Mouse (Mus musculus): ENCODE results near the gene Olfr1030. TPM values are rescaled to one million over a fixed set of nuclear protein-coding genes. Genes with fewer than 3 reads are reported as not detected.

The Olfr1030 gene
- not detected for polyA plus RNA-seq (2012; fragmentation: generic; extraction: Trizol)

DNA sequence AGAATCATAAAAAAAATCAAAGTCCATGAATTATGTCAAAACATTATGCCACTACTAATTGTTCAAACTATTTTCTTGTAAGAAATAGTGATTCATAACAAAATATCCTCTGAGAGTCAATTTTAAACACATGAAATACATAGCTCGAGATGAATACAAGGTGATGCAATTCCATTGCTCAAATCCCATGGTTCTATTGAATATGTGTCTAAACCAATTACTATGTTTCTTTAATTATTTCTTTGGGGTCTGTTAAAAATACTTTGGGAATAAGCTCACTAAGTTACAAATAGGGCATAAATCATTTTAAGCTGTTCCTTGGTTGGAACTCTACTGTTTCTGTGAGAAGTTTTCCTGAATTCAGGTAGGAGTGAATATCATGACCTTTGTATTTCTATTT, at the start of gene Olfr1030:
Gene Olfr1030, plus strand, starts transcription at position 301 of the 400 bp plus-strand sequence.

DNA sequence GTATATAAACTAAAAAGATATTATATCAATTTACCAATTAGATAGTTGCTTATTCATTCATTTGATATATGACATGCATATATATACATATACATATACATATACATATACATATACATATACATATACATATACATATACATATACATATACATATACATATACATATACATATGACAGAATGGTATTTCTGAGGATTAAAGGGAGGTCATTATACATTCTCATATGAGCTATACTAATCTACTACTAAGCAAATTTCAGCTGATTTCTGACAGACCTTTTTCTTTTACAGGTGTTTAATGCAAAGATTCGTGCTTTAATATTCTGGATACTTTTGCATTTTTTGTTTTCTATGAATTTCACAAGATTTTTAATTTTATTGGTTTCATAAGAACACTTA, 28.9 kb upstream of the Olfr1030 start, which contains the start of gene Olfr1028:
Gene Olfr1028, plus strand, starts transcription at position 301 of the 400 bp plus-strand sequence.

DNA sequence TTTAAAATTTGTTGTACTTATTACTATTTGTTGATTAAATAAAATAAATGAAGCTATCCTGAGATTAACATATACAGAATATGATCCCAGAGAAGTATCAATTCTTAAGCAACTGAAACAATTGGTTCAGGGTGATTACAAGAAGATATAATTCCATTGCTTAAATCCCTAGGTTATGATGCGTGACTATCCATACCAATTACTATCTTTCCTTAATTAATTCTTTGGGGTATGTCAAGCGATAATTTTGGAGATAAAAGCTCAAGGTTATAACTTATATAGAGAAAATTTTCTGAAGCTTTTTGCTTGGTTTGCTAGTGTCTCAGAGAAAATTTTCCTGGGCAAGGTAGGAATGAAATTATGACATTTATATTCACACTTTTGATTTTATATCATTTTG, 5.5 kb upstream of the Olfr1030 start, which contains the start of gene Olfr1029:
Gene Olfr1029, plus strand, starts transcription at position 301 of the 400 bp plus-strand sequence.

DNA sequence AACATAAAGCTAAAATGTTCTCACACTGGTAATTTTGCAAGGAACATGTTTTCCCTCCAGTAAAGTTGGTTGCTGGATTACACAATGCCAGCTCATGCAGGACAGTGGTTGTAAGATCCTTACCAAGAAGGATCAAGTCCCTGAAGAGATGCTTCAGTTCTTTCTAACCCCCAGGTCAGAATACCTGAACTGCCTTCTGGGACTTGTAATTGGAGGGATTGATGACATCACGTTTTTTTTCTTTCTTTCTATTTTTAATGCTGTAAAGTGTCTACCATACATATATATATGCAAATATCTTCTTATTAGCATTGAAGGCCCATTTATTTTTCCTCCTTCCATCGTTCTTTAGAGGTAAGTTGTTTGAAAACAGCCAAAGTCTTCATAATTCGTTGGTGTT, 10.9 kb downstream of the Olfr1030 start, which contains the start of gene Olfr1031:
Gene Olfr1031, plus strand, starts transcription at position 301 of the 400 bp plus-strand sequence.

DNA sequence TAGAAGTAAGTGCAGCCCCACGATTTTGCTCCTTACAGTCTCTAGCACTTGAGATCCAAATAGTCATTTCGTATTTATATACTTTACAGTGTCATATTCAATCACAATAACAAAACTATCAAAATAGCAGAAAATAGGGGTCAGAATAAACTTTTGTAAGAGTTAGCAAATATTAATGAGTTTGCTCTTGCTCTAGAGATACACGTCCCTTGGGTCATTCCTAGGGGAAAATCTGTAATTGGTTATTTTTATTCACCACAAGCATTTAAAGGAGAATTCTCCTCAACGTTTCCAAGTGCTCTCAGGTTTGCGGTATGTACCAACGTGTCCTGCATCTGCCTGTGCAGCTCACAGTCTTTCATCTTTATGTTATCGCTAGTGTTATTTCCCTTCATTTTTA, 26.2 kb downstream of the Olfr1030 start, which contains the start of gene Olfr1032:
Gene Olfr1032, plus strand, starts transcription at position 301 of the 400 bp plus-strand sequence.

DNA sequence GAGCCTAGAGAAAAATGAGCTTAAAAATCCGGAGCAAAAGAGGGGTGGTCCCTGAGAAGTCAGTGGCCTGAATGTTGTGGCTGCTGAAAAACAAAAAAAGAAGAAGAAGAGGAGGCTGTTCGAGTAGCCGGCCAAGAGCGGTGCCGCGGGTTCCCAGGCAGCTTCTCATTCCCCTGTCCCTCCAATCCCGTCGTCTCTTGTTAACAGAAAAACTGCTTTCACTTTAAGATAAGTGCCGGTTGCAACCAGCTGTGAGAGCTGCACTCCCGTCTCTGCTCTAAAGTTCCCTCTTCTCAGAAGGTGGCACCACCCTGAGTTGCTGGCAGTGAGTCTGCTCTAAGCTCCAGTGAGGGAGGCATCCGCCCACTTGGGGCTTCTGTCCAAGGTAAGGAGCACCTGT, 41.3 kb downstream of the Olfr1030 start, which contains the start of gene Olfr1033:
Gene Olfr1033, plus strand, starts transcription at position 228 of the 400 bp plus-strand sequence.

Other genes with a start within 250 kb of the Olfr1030 start
- not detected for gene Olfr1012, start 216.5 kb upstream of the Olfr1030 start, polyA plus RNA-seq (2012; fragmentation: generic; extraction: Trizol)
- gene Olfr1013, start 212.2 kb upstream of the Olfr1030 start, polyA plus RNA-seq (2012; fragmentation: generic; extraction: Trizol): not detected
- not detected for gene Olfr1014, start 206.6 kb upstream of the Olfr1030 start, polyA plus RNA-seq (2012; fragmentation: generic; extraction: Trizol)
- not detected for gene Olfr1015, start 197.3 kb upstream of the Olfr1030 start, polyA plus RNA-seq (2012; fragmentation: generic; extraction: Trizol)
- not detected for gene Olfr1016, start 176.7 kb upstream of the Olfr1030 start, polyA plus RNA-seq (2012; fragmentation: generic; extraction: Trizol)
- not detected for gene Olfr1018, start 160.8 kb upstream of the Olfr1030 start, polyA plus RNA-seq (2012; fragmentation: generic; extraction: Trizol)
- gene Olfr1019, start 133.8 kb upstream of the Olfr1030 start, polyA plus RNA-seq (2012; fragmentation: generic; extraction: Trizol): not detected
- gene Olfr1020, start 132.2 kb upstream of the Olfr1030 start, polyA plus RNA-seq (2012; fragmentation: generic; extraction: Trizol): not detected
- gene Olfr1022, start 110.7 kb upstream of the Olfr1030 start, polyA plus RNA-seq (2012; fragmentation: generic; extraction: Trizol): not detected
- not detected for gene Olfr1023, start 93.6 kb upstream of the Olfr1030 start, polyA plus RNA-seq (2012; fragmentation: generic; extraction: Trizol)
- not detected for gene Olfr1024, start 74.2 kb upstream of the Olfr1030 start, polyA plus RNA-seq (2012; fragmentation: generic; extraction: Trizol)
- gene Olfr1025-ps1, start 64.1 kb upstream of the Olfr1030 start, polyA plus RNA-seq (2012; fragmentation: generic; extraction: Trizol): not detected
- not detected for gene Olfr1026, start 57.7 kb upstream of the Olfr1030 start, polyA plus RNA-seq (2012; fragmentation: generic; extraction: Trizol)
- gene Olfr1028, start 28.8 kb upstream of the Olfr1030 start, polyA plus RNA-seq (2012; fragmentation: generic; extraction: Trizol): not detected
- not detected for gene Olfr1029, start 5.4 kb upstream of the Olfr1030 start, polyA plus RNA-seq (2012; fragmentation: generic; extraction: Trizol)
- gene Olfr1031, start 11.0 kb downstream of the Olfr1030 start, polyA plus RNA-seq (2012; fragmentation: generic; extraction: Trizol): not detected
- not detected for gene Olfr1032, start 26.3 kb downstream of the Olfr1030 start, polyA plus RNA-seq (2012; fragmentation: generic; extraction: Trizol)
- not detected for gene Olfr1033, start 41.4 kb downstream of the Olfr1030 start, polyA plus RNA-seq (2012; fragmentation: generic; extraction: Trizol)
- gene Olfr1034, start 66.6 kb downstream of the Olfr1030 start, polyA plus RNA-seq (2012; fragmentation: generic; extraction: Trizol): not detected
- gene Olfr1036, start 94.7 kb downstream of the Olfr1030 start, polyA plus RNA-seq (2012; fragmentation: generic; extraction: Trizol): not detected
- gene Olfr1037, start 108.1 kb downstream of the Olfr1030 start, polyA plus RNA-seq (2012; fragmentation: generic; extraction: Trizol): not detected
- gene Olfr1039, start 156.7 kb downstream of the Olfr1030 start, polyA plus RNA-seq (2012; fragmentation: generic; extraction: Trizol): not detected
- gene Olfr1040, start 167.5 kb downstream of the Olfr1030 start, polyA plus RNA-seq (2012; fragmentation: generic; extraction: Trizol): not detected
- not detected for gene Olfr1042, start 182.6 kb downstream of the Olfr1030 start, polyA plus RNA-seq (2012; fragmentation: generic; extraction: Trizol)
- gene Olfr1043, start 188.2 kb downstream of the Olfr1030 start, polyA plus RNA-seq (2012; fragmentation: generic; extraction: Trizol): not detected
- not detected for gene Olfr1044, start 198.5 kb downstream of the Olfr1030 start, polyA plus RNA-seq (2012; fragmentation: generic; extraction: Trizol)
- not detected for gene Olfr52, start 206.4 kb downstream of the Olfr1030 start, polyA plus RNA-seq (2012; fragmentation: generic; extraction: Trizol)
- gene Olfr1045, start 223.7 kb downstream of the Olfr1030 start, polyA plus RNA-seq (2012; fragmentation: generic; extraction: Trizol): not detected
- gene Olfr1046, start 240.0 kb downstream of the Olfr1030 start, polyA plus RNA-seq (2012; fragmentation: generic; extraction: Trizol): not detected

Data from C3H10T1/2 (cell line).